Mouse (Mus musculus): Measurements from ENCODE around the gene Syngr2.

DNA sequence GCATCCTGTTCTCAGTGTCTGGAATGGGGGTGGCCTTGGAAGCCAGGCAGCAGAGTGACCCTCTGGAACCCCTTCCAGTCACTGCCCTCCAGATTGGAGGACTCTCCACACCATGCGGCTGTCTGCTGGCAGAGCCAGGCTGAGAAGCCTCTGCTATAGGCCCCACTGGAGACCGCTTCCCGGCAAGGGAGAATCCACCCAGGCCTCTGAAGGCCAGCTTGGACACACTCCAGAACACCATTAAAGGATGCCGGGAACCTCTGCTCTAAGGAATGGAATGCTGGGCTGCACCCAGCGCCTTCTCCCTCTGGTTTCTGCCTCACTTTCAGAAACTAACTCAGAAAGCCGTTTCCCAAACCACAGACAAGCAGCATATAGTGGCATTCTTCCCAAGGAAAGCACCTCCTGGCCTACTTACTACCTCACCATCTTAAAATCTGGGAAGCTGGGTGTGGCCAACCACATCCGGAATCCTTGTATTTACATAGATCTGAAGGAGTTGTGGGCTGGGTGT is 13.3 kb downstream of the Syngr2 start:
- TF ChIP-seq CTCF (IDR thresholded peaks at IDR 0.05; ENCODE audit: extremely low read depth, insufficient read depth, insufficient read length, insufficient replicate concordance) (no peak), POLR2A (IDR thresholded peaks at IDR 0.05; ENCODE audit: low read depth, low read length) (no peak)

Data from spleen, adult 2 months (tissue).